Mouse (Mus musculus) duodenum, adult 2 months (tissue): Measurements from ENCODE around the gene Kdf1. TPM values are rescaled to one million over a fixed set of nuclear protein-coding genes. Genes with fewer than 3 reads are reported as not detected.

Experiments used
- polyA plus RNA-seq: library from polyadenylated mRNA; depleted of rRNA; stranded (reverse); fragments of >200 nt; gene quantifications from 2 replicates; pipeline ENCODE4 v1.2.3, GENCODE M21; 2012; ENCODE audit warnings: low replicate concordance; rRNA removed

Kdf1 gene
- polyA plus RNA-seq: 77.2 and 86.8 TPM in 2 replicates

DNA sequence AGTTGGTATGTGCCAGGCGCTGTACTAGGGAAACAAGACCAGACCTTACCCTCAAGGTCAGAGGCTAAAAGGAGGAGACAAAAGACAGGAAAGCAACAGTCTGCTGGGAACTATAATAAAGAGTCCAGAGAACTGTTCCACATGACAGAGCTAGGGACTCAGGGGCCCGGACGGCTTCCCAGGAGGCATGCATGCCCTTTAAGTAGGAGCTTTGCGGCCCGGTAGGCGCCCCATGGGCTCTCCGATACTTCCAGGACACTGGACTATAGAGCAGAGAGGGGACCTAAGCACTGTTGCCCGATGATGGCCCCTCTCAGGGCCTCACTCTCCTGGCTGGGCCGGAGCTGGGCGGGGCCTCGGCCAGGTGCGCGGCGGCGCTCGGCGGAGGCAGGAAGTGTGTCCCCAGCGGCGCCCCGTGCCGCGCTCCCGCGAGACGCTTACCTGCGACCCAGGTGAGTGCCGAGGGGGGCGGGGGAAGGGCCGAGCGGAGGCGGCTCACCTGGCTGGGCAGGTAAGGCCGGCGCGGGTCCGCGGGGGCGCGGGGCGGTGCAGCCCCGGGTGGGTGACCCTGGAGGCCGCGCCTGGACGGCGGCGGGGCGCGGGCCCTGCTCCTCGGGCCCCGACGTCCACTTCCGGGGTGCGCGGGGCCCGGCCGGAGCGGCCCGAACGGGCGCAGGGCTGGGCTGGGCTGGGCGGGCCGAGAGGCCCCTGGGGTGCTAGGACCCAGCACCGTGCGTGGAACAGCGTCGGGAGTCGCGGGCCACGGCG, at the start of gene Kdf1:
Gene Kdf1, plus strand, starts transcription at position 363 of the 768 bp plus-strand sequence.

DNA sequence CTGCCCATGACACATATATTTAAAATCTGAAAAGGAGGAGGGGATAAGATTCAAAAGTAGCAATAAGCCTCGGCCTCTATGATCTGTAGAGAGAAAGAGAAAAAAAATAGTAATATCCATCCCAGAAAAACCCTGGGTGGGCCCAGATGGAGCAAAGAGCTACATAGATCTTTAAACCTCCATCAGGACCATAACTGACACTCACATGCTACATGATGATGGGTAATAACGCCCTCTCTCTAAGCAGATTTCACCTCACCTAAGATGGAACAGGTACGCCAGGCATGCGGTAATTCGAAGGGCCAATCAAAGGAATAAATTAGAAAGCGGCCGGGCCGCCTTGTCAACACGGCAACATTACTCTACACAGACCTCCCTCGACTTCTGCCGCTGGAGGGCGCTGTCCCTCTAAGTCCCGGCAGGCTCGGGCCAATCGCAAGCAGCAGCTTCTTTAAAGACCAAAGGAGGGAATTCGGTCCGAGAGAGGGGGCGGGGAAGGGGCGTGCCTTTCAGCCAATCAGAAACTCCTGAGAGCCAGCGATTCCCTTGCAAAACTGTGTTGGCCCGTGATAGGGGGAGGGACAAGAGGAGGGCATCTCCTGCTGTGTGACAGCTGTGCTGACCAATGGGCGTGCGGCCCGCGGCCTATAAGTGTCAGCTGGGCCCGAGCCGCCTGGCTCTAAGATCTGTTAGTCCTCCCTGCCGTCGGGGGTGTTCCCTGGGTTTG, 39.1 kb upstream of the Kdf1 start, which contains the start of gene Tent5b:
Gene Tent5b, plus strand, starts transcription at position 675 of the 727 bp plus-strand sequence.

DNA sequence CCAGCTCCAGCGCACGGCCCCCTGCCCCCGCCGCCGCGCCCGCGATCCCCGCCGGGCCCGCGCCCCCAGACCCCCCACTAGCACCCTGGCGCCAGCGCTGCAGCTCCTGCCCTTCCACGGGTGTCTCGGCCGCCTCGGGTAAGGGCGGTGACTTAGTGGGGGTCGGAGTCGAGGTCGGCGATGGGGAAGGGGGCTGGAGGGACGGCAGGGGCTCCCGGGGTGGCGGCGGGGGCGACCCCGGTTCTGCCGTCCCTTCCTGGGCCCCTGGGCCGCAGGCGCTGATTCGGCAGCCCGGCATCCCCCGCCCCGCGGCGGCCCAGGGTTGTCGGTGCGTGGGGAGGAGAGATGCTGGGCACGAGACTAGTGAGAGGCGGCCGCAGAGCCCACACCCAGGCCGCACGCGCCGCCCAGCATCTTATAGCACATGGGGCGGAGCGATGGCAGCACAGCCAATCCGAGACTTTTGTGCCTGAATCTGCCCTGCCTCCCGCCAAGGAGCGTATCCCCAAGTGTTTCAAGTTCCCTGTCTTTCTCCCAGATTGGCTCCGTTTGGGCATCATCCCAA, 20.5 kb upstream of the Kdf1 start, which contains the start of gene Trnp1:
Gene Trnp1, minus strand, starts transcription at position 391 of the 565 bp plus-strand sequence.

DNA sequence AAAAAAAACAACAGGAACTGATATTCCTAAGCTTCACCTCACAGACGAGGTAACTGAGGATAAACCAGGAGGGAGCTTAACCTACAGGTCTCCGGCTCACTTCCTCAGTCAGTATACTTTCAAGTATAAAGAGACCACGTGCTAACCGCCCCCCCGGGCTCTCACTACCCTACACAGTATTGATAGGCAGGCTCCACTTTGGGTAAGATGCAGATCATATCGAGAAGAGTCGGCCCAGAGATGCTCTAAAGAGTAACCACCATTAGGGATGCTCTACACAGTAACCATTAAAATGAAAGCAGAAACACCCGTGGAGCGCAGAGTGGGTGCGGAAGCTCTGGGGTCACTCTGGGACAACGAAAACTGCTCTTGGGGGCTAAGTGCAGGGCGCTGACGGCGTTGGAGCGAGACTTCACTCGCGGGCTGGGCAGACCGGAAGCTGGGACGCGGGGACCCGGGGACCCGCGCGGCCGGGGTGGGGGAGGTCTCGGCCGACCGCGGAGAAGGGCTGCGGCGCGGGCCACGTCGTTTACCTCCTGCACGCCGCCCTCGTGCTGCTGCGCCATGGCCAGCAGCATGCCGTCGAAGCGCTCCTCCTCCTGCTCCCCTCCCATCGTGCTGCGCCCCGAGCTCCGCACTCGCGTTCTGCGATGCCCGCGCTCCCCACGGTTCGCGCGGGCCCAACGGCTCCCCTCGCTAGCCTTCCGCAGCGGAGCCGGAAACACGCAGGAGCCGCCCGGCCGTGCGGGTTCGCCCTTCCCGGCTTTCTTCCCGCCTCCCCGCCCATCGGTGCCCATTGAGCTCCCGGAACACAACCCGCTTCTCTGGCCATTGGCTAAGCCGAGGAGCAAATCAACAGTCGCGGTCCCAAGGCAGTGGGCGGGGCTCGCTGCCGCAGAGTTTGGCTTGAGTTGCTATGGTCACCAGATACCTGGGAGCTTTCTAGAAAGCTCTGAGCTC, 26.8 kb downstream of the Kdf1 start, which contains the start of gene Nudc:
Gene Nudc, minus strand, starts transcription at position 725 of the 960 bp plus-strand sequence.

DNA sequence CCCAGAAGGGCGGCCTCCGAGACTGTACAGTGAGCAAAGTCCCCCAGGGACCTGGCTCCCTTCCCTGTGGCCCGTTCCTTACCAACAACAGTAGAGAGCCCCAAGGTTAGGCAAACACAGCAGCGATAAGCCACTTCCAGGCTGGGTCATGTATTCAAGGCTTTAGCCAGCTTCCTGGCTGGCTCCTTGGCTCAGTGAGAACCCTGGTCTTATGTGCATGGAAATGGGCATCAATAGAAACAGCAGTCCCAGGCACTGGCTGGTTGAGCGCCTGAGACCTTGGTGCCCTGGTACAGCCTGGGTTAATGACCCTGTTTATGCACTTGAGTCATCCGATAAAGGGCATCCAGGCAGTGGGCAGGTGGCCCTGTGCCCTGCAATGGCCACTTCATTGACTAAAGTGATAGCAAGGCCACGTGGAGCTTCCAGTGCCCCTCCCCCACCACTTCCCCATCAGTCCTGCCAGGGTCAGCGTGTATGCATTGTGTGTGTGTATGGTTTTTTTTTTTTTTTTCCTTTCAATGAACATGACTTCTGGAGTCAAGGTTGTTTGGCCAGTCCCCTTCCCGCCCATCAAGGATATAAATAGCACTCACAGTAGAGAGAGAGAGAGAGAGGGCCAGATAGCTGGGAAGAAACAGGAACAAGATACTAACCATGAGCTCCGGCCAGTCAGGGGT, 34.1 kb downstream of the Kdf1 start, which contains the start of gene Nr0b2:
Gene Nr0b2, plus strand, starts transcription at position 609 of the 680 bp plus-strand sequence.

DNA sequence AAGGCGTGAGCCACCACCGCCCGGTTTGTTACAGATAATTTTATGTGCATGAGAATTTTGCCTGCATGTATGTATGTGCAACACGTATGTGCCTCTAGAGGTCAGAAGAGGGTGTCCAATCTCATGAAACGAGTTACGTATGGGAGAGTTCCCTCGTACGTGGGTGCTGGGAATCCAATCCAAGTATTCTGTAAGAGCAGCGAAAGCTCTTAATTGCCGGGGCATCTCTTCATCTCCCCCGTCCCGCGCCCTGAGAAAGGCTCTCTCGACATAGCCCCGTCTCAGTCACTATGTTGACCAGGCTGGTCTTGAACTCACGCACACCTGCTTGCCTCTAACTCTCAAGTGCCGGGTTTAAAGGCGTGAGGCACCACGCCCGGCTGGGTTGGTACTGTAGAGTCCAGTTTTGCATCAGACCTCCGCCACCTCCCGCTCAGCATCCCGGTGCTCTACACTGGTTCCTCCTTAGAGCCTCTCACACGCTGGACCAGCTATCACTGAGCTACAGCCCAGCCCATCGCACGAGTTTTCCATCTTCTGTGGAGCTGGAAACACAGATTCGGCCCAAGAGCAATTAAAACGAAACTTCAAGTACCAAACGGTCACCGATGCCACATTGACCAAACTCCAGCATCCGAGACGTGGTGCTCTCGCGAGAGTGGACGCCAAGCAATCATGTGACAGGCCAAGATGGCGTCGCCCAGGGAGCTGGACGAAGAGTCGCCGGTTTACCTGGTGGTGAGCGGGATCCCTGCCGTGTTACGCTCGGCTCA, 55.5 kb downstream of the Kdf1 start, which contains the start of gene Gpatch3:
Gene Gpatch3, plus strand, starts transcription at position 676 of the 773 bp plus-strand sequence.

Other genes starting within 250 kb of the Kdf1 start
- 45.8 and 48.9 TPM in 2 replicates for gene Tmem222, start 241.2 kb upstream of the Kdf1 start, polyA plus RNA-seq
- gene Wdtc1, start 165.5 kb upstream of the Kdf1 start, polyA plus RNA-seq: 80.5 and 151 TPM in 2 replicates
- gene Slc9a1, start 149.3 kb upstream of the Kdf1 start, polyA plus RNA-seq: 45.1 and 60.2 TPM in 2 replicates
- 2.8 and 3.9 TPM in 2 replicates for gene Tent5b, start 38.8 kb upstream of the Kdf1 start, polyA plus RNA-seq
- 8.0 and 11.4 TPM in 2 replicates for gene Trnp1, start 20.4 kb upstream of the Kdf1 start, polyA plus RNA-seq
- gene Nudc, start 27.0 kb downstream of the Kdf1 start, polyA plus RNA-seq: 13.8 and 19.1 TPM in 2 replicates
- gene Nr0b2, start 34.4 kb downstream of the Kdf1 start, polyA plus RNA-seq: 23.8 and 32.6 TPM in 2 replicates
- 7.1 and 14.1 TPM in 2 replicates for gene Gpatch3, start 55.8 kb downstream of the Kdf1 start, polyA plus RNA-seq
- gene Gpn2, start 65.4 kb downstream of the Kdf1 start, polyA plus RNA-seq: 60.6 and 72.3 TPM in 2 replicates
- gene Sfn, start 83.2 kb downstream of the Kdf1 start, polyA plus RNA-seq: 155 and 294 TPM in 2 replicates
- gene Zdhhc18, start 131.2 kb downstream of the Kdf1 start, polyA plus RNA-seq: 22.3 and 31.5 TPM in 2 replicates
- 6.9 and 8.2 TPM in 2 replicates for gene Pigv, start 153.7 kb downstream of the Kdf1 start, polyA plus RNA-seq
- 36.8 and 59.5 TPM in 2 replicates for gene Arid1a, start 237.8 kb downstream of the Kdf1 start, polyA plus RNA-seq